Mouse (Mus musculus) c-Kit-positive CD71-positive TER-119-negative erythroid progenitor cells, embryonic 14.5 days (primary cell): ENCODE measurements around the gene Eif1ad.
"Not testable (repeated sequence)": the region's sequence is repeated elsewhere in the genome, so short reads cannot be mapped to it uniquely, and the experiment has no call there.

Experiments used
- DNase-seq: peaks from one replicate; pipeline ENCODE4 v3.0.0-alpha.2; 2013; ENCODE audit warnings: low read depth

The Eif1ad gene

DNA sequence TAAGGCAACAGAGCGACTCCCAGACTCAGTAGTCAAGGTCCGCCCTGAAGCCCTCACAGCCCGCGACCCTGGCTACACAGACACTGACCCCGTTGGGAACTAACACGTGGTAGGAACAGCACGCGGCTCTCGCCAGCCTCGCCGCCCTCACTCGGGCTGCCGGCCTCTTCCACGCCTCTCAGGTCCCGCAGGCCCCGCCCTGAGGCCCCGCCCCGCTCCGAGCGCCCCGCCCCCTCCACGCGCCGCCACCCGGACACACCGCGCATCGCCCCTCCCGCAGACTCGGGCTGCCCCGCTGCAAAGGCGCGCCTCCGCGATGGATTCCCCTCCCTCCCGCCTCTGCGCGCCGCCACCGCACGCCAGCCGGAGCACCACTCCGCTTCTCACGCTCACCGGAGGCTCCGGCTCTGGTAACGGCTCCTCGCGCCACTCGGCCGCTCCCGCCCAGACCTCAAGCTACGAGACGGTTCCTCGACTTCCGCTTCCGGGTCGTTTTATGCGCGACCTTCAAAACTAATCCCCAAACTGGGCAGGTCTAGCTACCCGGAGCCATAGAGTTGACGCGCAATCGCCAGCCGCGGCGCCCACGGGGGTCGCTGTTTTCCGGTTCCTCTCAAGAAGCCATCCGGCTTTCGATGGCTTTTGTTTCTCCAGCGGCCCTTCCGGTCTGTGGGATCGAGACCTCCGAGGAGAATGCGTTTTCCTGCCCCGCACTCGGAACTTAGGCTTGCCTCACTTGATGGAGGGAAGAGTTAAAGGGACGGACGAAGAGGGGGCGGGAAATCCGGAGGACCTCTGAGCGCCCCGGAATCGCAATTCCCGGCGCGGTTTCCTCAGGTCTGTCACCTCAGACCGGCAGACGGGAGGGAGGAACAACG lies at the start of gene Eif1ad:
Eif1ad (plus strand) TSS at position 567 of the 878 bp plus-strand sequence.
- DNase-seq: peak; percentile 95

DNA sequence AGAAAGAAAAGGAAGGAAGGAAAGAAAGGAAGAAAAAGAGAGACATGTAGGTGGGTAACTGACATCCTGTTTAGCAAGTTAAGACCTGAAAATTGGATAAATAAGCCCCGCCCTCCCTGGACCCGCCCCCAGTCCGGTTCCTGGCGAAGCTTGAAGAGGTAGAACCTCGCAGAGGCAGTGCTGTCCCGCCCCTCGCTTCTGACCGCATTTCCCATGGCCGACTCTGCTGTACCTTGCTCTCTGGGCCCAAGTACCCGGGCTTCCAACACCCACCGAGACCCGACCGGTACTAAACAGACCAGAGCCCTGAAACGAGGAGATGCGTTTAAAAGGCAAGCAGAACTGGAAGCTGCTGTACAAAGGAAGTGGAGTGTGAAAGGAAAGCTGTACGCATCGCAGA lies 42.7 kb upstream of the Eif1ad start:
- no peak for DNase-seq

DNA sequence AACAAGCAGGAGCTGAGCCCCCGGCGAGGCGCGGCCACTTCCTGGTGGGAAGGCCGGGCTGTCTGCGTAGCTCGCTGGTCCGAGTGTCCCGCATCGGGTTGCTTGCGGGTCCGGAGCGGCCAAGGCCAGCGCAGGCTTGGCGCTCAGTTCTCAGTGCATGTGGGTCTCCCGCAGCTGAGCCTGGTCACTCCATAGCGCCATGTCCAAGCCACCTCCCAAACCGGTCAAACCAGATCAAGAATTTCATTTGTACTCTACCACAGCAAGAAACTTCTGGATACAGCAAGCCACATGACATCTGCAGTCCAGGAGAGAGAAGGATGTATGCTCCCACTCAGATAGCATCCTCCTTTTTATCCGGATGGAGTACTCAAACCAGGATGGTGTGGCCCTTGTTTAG lies 38.6 kb upstream of the Eif1ad start:
- DNase-seq: no peak

DNA sequence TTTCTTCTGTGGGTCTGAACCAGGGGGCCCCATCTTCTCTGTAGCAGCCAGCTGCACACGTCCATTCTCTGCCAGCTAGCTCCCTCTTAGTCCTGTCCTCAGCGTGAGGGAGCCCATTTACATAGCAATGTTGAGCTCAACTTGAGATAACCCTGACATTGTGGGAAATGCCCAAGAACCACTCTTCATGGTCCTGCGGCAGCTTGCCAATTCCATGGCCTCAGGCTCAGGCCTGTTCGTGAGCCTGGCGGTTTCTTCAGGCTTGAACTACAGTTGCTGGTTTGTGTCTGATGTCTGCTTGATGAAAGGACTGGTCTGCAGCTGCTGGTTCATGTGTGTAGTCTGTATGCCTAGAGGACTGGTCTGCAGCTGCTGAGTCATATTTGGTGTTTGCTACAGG lies 31.8 kb upstream of the Eif1ad start:
- no peak for DNase-seq

DNA sequence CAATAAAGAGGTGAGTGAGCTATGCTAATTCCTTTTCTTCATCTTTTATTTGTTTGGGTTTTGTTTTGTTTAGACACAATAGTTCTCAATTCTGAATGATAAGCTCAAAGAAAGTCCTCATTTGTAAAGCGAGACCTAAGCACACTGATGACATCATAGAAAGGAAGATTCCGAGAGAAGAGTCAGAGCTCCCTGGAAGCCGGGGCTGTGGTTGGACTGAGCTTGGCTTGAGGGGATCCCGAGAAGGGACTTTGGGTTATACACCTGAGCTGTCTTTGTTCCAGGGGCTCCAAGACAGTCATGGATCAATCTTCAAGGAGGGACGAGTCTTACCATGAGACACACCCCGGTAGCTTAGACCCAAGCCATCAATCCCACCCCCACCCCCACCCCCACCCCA lies 31.1 kb upstream of the Eif1ad start, which contains the start of gene Catsper1:
Catsper1 (plus strand) TSS at position 301 of the 400 bp plus-strand sequence.
- DNase-seq: no peak

DNA sequence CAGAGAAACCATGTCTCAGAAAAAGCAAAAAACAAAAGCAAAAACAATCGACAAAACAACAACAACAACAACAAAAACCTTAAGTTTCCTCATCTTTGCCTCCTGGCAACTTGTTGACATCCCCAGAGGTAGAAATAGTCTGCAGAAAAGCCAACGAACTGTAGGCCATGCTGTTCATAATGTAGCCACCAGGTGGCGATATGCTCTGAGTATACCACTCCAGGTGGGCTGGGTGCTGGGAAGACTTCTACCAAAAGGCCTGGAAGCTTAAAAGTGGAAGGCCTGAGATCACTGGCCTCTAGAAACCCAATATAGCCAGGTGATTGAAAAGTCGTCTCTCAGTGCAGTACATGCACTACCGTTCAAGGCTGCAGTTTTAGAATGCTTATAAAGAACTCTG lies 28.6 kb upstream of the Eif1ad start:
- peak; percentile 52 for DNase-seq

DNA sequence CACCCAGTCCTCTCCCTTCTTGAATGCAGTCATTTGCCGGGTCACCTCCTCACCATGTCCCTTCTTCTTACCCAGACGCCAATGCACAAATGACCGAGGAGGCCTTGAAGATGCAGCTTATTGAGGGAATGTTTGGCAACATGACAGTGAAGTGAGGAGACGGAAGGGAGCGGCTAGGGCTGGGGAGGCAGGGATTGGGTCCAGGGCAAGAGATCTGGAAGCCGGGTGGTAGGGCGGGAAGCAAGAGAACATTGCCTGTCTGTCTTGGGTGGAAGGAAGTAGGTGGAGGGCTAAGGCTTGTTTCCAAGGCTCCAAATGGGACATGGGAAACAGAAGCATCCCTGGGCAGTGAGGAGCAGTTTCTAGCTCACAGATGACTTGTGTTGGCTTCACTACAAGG lies 25.2 kb upstream of the Eif1ad start:
- no peak for DNase-seq

DNA sequence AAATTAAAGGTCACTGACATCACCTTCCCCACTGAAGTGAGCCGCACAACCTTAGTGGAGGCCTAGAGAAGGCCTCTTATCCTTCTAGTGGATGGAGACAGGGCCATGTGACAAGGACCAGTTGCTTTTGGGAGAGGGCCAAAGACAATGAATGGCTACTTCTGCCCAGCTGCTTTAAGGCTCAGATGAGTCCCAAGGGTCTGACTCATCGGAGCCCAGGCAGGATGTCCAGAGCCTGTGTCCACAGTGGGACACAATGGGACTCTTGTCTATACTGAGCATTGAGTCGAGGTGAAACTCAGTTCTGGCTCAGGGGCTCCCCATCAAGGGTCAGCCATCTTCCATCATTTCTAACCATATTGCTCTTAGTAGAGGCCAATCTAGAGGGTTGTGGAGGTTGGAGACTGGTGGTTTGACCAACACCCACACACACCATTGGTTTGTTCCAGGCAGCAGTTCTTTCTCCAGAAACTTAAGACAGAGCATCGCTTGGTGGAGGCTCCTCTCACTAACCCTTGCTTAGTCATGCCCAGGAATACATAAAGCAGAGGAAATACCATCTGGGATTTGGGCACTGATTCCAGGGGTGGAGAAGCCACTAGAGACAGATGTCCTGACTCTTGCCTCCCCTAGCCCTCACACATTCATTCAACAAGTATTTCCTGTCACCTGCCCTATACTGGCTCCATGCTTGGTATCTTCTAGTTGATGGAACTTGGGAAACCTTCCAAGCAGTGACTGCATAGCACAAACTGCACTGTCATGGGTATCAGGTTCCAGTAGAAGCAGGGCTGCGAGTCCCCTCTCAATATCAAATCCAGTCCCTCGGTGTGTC lies 21.0 kb upstream of the Eif1ad start:
- DNase-seq: no peak

DNA sequence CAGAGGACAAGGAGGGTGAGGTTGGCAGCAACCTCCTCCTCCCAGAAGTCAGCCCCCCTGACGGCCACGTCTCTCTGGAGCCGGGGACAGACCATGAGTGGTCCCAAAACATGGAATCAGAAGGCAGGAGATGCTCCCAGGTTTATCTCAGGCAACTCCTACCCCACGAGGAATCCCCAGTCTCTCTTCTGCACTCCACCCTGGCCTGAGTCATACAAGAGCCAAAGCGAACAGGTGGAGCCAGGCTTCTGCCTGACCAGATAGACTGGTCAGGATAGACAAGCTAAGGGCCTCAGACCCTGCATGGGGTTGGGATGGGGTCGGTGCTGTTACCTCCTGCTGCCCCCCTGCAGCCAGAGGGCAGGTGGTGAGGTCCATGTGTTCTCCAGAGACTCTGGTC lies 18.5 kb upstream of the Eif1ad start:
- no peak for DNase-seq

DNA sequence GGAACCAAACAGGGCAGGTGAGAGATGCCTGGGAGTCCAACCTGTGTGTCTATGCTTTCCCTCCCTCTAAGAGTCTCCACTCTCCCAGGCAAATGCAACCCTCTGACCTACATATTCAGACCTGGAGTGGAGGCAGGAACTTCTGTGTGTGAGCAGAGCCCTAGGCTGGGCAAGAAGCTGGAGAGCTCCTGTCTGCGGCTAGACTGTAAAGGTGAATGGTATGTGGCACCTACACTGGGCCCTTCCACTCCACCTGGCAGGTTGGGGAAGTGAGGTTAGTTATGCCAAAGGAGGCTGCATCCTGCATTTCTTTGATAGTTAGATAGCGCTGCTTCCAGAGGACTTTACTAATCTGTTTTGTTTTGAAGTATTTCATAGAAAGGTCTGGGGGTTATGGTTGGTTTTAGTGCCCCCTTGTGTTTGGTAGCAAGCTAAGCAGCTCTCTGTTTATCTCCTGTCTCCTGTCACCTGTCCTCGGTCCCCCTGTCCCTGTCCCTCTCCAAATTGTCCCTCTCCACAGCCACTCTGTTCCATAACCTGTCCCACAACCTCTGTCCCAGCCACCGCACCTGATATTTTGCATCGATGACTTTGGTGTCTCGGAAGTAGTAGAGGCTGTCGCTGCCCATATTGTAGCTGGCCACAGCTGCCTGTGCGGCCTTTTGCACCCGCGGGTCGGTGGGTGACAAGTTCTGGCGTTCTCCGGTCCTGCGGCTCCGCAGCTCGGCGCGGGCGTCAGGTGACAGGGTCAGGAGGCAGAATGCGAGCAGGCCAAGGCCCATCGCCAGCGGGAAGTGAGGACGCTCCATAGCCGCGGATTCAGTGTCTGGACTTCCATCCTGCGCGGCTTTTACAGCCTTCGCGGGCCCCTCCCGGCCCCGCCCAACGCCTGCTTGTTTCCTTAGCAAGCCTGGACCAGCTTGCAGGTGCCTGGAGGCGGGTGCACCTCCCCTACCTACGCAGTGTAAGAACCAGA lies 17.7 kb upstream of the Eif1ad start:
- DNase-seq: no peak

DNA sequence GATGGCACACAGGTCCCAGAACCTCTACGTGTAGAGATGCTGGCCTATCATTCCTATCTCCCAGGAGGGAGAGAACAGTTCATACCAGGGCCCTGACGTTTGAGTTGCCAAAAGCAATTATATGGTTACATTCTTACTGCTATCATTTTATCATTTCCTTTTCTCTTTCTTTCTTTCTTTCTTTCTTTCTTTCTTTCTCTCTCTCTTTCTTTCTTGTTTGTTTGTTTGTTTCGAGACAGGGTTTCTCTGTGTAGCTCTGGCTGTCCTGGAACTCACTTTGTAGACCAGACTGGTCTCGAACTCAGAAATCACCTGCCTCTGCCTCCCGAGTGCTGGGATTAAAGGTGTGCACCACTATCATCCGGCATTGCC lies 17.1 kb upstream of the Eif1ad start, which contains the start of gene Cst6:
Cst6 (minus strand) TSS at position 73 of the 372 bp plus-strand sequence.
- DNase-seq: not testable (repeated sequence)

DNA sequence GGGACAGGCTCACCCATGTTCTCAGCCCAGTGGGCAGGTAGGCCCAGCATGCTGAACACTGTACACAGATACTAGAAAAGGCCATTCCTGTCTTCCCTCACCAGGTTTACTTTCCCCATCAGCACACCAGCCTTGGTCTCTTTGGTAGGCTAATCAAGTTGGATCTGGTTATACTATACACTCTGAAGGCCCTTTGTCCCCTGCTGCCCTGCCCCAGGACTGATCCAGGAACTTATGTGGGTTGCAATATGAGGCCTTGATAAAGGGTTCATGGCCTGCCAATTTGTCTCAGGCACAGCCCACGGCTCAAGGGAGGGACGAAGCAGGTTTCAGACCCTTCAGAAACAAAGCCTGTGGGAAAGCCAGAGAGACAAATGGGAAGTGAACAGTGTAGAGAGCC lies 12.9 kb upstream of the Eif1ad start:
- no peak for DNase-seq

DNA sequence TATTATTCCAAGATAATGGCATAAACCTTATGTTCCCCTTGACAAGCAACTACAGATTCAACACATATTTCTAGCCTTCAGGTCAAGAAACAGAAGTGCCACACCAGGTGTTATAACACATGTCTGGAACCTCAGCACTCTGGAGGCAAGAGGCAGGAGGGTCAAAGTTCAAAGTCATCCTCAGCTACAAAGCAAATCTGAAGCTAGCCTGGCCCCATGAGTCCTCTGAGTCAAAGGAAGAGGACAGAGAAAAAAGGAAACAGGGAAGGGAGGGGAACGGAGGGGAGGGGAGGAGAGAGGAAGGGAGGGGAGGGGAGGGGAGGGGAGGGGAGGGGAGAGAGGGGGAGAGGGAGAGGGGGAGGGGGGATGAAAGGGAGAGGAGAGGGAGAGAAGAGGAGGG lies 10.5 kb upstream of the Eif1ad start:
- DNase-seq: no peak

DNA sequence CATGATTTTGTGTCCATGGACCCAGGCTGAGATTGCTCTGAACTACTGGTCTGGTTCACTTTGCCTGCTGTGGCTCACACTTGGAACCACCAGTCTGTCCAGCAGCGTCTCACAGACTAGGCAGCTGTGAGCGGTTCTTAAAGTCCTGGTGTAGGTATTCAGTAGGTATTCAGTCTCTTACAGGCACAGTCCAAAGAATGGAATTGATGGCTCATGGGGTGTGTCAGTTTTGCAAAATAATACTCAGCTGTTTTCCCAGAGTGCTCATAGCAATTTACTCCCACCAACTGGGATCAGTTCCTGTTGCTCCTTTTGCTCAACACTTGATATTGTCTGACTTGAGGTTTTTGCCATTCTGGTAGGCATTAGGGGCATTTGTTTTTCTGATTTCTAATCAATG lies 4.4 kb upstream of the Eif1ad start:
- no peak for DNase-seq

DNA sequence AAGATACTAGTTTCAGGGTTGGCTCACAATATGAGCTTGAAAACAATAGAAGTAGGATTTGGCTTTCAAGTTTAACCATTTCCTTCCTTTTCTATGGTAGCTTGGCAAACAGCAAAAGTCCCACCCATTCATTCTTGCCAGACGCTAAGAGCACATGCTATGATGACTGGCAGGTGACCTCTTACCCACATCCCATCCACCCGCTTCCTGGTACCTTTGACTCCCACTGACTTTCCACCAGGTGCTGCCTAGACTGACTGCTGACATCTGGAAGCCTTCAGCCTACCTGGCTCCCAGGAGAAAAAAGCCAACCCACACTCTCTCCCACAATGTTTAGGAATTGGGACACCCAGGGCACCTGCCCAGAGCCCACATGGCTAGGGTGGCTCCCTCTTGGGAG lies 2.4 kb upstream of the Eif1ad start:
- DNase-seq: no peak

DNA sequence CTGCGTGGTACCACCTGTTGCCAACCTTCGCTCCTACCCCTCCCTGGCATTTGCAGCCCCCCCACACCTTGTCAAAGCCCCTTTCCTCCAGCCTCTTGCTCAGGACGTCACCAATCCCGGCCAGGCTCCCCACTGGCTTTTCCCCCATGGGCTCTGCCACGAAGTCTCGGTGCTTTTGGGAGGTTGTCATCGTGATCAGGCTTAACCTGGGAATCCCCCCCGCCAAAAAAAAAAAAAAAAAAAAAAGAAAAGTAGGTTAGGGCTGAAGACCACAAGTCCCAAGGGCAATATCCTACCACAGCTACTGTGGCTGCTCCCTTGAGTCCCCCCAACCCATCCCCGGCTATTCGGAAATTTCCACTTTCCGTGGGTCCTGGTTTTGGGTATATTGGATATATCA lies 790 bp upstream of the Eif1ad start:
- no peak for DNase-seq

DNA sequence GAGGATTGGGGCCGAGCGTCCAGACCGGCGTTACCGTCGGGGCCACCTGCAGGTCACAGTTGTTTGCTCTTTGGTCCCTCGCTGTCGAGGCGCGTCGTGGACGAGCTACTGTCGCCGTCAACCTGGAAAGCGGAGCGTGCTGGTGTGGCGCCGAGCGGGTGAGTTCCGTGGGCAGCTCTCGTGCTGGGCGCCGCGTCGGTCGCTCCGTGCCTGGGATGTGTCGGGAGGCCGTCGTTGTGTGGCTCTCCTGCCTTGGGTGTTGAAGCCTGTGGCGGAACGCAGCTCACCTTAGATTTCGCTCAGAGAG lies 465 bp downstream of the Eif1ad start, which contains the start of gene Banf1:
Banf1 (minus strand) TSS at position 116 of the 307 bp plus-strand sequence.
- DNase-seq: no peak

DNA sequence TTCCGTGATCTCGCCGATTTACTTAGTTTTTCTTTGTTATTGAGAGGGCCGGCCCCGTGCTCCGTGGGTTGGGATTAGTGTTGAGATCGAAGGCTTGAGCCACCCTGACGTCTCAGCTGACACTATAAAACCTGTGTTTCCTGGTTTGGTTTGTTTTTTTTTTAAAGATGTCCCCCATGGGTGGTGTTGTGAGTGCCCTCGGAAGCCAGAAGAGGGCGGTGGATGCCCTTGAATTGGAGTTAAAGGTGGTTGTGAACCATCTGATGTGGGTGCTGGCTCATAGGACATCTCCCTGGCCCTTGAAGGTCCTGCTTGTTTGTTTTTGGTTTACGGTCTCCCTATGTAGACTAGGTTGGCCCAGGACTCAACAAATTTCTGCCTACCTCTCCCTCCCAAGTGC lies 914 bp downstream of the Eif1ad start:
- peak; percentile 42 for DNase-seq

DNA sequence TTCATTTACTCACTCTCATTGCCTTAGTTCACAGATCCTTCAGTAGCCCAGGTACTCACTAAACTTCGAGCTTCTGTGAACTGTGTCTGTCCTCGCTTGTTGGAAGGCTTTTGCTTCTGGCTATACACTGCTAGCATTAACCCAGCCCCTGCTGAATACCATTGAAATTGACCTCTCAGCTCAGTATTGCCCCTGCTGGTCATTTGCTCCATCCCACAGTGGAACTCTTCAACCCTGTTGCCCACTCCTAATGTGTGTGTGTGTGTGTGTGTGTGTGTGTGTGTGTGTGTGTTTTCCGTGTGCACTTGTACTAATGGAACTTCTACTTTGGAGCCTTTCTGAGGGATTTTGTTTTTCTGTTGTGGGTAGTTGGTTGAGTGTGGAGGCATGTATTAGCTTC lies 4.4 kb downstream of the Eif1ad start:
- no peak for DNase-seq

DNA sequence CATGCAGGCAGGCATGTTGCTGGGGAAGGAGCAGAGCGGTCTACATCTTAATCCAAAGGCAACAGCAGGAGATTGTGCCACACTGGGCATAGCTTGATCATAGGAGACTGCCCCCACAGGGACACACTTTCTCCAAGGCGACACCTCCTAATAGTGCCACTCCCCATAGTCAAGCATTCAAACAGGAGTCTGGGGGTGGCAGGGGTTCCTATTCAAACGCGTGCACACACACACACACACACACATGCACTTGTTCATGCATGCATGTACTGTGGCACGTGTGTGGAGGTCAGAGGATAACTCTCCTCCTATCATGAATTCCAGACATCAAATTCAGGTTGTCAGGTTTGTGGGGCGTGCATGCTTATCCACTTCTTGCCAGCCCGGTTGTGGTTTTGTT lies 6.2 kb downstream of the Eif1ad start:
- DNase-seq: no peak

DNA sequence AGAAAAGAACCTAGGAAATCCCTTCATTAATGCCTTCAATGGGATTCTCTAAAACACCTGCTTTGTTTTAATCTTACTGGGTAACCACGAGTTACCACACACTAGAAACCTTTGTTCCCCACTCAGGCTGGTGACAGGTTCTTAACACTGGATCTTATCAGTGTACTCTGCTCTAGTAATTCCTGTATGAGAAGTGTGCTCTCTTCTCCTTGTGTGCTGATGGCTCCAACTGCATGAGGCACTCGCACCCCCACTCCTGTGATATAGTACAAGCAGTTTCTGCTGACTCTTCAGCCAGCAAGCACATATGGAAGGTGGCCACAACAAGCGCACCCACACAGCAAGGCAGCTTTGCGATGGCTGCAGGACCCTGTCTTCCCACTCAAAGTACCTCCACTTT lies 7.6 kb downstream of the Eif1ad start:
- DNase-seq: no peak

DNA sequence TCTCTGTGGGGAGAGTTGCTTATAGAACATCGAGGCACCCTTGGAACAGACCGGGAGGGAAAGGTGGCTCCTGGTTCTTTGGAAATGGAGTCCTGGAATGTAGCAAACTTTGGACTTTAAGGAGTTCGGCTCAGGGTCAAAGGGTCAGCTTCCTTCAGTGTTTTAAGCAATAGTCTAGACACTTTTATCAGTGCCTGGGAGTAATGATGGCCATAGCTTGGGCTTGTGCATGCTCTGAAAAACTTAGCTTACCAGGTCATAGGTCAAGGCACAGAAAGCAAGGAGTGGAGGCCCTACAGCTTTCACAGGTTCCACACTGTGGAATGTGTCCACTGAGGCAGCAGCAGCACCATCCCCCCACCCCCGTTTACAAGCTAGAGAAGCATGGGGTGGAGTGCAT lies 8.2 kb downstream of the Eif1ad start:
- no peak for DNase-seq
